Mouse (Mus musculus) embryo, embryonic 9.5 days (tissue): ENCODE data around the gene Car8.

Experiments used
- DNase-seq: peaks from one replicate; pipeline ENCODE4 v3.0.0-alpha.2; 2017; ENCODE audit errors: extremely low spot score

Car8 gene

DNA sequence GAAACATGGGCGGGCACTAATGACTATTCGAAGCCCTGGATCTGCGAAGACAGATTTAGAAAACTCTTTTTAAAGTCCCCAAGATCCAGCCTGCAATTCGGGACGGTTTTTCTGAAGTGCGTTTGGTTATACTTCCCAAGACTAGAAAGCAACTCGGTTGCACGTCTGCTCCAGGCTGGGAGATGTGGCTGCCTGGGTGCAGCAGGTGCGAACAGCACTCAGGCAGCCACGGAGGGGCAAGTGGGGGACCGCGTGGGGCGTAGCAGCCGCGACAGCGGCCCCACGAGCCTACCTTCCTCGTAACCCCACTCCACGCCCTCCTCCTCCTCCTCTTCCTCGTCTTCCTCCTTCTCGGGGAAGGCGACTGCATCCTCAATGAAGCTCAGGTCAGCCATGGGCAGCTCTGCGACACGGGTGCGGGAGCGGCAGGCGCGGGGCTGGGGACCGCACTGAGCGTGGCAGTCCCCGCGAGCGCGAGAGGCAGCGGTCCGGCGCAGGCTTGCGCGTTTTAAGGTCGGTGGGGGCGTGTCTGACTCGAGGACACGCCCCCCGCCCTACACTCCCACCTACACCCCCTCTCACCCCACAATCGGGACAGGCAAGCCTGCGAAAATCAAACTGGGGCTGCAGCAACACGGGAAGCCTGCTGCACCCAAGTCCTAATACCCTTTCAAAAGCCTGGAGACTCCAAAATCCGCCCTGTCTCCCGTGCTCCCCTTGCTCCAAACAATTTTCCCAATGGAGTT, at the start of gene Car8:
Gene Car8 (minus strand): TSS at position 482 of the 746 bp plus-strand sequence.
- DNase-seq, result peak; percentile 60

DNA sequence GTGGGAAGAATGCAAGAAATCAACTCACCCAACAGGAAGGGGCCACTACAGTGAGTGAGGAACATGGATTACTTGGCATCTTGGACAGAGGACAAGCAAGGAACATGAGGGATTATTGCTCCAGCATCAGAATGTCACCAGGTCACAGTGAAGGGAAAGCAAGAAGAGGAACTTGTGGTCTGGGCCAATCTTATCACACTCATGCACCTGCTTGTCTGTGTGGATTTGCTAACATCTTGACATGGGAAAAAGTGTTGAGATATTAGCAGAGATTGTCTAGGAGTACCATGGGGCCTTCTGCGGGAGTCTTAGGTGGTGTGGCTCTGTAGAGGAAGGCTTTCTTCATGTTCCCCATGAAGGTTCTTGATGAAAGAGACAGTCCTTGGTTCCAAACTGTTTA, 46.1 kb upstream of the Car8 start:
- DNase-seq, result no peak

GRCm38 (mm10) chr4:8278159-8278558, 39.3 kb upstream of the Car8 start:
- no peak for DNase-seq

DNA sequence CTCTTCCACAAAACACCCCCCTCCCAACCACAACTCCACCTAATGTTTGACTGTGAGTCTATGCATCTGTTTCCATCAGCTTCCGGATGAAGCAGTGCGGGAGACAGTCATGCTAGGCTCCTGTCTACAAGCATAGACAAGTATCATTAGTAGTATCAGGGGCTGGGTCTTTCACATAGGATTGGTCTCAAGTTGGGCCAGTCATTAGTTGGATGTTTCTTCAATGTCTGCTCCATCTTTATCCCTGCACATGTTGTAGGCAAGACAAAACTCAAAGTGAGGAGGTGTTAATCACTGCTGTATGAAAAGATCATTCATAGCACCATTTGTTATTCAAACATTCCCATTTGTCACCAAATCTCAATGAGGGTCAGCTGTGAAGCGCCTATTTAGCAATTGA, 11.0 kb upstream of the Car8 start:
- DNase-seq, result no peak

- DNase-seq, result no peak
Observed at GRCm38 (mm10) chr4:8245495-8246063, 6.7 kb upstream of the Car8 start.

GRCm38 (mm10) chr4:8245062-8245461, 6.2 kb upstream of the Car8 start:
- no peak for DNase-seq

- no peak for DNase-seq
Observed at GRCm38 (mm10) chr4:8239699-8240098, 858 bp upstream of the Car8 start.

DNA sequence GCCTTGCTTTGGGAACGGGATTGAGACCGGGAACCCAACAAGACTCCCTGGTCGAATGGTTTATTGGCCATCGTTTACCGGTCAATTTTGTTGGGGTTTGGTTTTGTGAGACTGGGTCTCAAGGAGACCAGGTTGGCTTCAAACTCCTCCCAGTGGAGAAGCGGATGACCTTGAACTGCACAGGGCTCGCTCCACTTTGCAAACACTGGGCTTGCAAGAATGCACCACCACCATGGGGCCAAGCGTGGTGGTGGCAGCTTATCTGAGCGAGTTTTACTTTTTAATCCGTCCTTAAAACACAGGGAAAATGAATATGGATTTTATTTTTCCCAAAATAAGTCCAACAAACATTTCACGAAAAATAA, 447 bp upstream of the Car8 start:
- DNase-seq, result no peak

DNA sequence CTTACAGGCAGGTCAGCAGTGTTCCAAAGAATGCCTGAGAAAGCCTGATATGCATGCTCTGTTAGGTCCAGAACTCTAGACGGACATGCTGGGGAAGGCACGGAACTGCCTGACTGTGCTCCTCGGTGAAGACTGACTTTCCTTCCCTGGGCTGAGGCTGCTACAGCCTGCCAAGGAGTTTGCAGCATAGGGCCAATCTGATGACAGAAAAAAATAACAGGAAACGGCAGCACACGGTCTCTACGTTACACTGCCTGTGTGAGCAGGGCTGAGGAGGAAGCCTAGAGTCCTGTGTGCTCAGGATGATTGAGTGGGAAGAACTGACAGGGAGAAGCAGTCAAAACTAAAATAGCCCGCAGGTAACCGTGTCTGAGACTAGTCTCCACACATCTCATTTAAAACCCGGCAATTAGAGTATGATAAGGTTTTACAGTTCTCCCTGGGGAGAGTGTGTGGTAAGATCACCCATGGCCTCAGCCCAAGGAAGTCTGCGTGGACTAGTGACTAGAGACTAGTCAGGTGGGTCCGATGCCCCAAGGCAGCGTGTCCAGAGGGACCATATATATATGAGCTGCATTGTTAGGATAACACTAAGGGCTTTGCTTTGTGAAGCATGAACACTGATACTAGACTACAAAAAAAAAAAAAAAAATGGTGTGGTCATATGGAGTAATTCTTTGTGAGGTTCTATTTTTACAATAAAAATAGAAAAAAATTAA, 6.3 kb downstream of the Car8 start:
- DNase-seq, result no peak

- DNase-seq, result no peak
Observed at GRCm38 (mm10) chr4:8231291-8231871, 7.5 kb downstream of the Car8 start.

- no peak for DNase-seq
Observed at GRCm38 (mm10) chr4:8229661-8230298, 9.1 kb downstream of the Car8 start.

GRCm38 (mm10) chr4:8218941-8219340, 19.9 kb downstream of the Car8 start:
- no peak for DNase-seq

GRCm38 (mm10) chr4:8218004-8218403, 20.8 kb downstream of the Car8 start:
- no peak for DNase-seq

DNA sequence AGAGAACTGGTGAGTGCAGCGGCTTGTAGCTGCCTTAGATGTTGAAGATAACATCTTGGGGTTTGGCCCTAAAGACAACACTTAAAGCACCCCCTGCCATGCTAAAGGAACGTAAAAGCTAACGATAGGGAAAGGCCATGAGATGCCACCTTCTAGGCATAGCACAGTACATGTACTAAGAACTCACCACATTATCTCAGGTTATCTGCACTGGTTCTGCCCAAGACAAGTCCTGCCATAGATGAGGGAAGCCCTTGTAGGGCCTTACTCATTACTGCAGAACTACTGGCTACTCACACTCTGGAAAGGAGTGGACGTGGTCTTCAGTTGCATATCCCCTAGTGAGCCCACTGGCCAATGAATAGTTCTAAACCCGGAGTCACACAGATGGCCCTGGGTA, 21.6 kb downstream of the Car8 start:
- DNase-seq, result no peak

- DNase-seq, result no peak
Observed at GRCm38 (mm10) chr4:8216551-8216950, 22.3 kb downstream of the Car8 start.

DNA sequence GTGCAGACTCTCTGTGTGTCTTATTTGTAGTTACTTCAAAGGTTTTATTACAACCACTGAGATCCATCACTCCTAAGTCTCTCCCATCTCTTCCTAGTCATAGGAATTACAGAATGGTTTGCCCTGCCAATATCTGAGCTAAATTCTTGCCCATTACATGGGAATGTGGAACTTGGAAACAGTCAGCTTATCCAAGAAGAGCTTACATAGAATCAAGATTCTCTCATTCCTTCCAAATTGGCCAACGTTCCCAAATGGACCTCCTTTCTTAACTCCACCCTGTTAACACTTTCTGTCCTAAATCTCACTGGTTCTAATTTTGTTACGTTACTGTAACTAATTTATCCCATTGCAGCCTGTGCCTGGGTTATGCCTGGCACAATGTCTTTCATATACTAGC, 25.2 kb downstream of the Car8 start:
- no peak for DNase-seq

DNA sequence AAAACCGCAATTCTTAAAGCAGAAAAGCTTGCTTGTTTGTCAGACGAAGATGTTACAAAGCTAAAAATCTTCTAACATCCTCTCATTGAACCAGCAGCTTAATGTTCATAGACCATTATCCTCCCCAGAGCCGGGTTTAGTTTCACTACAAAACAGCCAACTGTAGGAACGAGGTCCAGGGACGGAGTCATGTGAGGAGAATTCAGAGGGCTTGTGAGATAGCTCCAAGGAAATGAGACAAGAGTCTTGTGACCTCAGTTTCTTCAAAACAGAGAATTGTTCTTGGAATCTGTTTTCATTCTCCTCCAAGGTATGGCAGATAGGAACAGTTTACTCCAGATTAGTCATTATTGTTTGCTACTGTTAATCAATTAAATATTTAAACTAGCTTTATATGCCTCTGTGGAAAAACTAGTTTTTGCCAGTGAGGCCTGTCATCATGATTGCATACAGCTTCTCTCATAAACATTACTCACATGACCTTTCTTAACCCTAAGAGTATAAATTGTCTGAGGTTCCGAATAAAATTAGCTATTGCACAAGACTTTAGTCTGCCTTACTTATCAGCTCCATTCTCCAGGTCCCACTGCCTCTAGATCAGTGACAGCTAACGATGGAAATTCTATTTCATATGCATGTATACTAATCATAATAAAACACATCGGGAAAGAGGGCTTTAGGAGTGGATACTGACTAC, 25.8 kb downstream of the Car8 start:
- no peak for DNase-seq

GRCm38 (mm10) chr4:8210452-8210851, 28.4 kb downstream of the Car8 start:
- DNase-seq, result no peak

- no peak for DNase-seq
Observed at GRCm38 (mm10) chr4:8207924-8208323, 30.9 kb downstream of the Car8 start.

DNA sequence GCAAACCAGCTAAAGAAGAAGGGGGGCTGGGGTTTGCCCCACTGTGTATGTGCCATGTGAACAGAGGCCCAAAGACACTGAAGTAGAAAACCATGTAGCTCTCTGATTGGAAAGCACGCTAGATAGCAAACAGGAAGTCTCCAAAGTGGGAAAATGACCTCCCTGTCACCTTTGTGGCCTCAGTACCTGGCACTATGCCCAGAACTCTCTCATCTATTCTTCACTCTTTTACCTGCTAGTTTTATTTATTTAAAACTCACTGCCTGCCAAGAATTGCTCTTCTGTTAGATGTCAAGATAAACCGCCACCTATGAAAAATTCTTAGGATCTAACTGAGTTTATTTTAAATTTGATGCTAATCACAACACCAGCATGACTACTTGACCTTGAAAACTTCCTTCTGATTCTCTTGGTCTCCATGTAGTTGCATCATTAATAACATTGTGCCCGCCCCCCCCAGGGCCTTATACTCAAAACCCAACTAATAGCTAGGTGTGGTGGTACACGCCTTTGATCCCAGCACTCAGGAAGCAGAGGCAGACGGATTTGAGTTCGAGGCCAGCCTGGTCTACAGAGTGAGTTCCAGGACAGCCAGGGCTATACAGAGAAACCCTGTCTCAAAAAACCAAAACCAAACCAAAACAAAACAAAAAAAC, 31.8 kb downstream of the Car8 start:
- no peak for DNase-seq

DNA sequence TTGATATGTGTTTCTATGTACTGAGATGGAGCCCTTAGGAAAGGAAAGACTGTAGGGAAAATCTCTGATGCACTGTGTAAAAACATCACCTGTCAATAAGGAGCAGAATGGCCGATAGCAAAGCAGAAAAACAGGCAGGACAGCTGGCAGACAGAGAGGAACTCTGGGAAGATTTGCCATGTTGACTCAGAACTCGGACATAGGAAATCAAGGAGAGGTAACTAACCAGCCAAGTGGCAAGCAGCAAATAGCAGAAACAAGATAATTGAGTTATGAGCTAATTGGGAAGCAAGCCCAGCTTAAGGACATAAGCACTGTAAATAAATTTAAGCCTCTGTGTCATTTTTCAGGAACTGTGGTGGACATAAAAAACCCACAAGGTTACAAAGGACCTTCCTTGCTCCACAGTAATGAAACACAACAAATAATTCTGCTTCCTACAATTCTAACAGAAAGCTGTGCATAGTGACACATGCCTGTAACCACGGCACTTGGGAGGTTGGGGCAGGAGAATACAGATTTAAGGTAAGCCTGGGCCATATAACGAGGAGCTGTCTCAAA, 33.7 kb downstream of the Car8 start:
- DNase-seq, result no peak
